Mouse (Mus musculus): ENCODE measurements around the gene Tmem132c.
A peak's percentile ranks its signal among the peaks of the same experiment; 100 is the strongest.

Gene Tmem132c

GRCm38 (mm10) chr5:127484813-127485486, 243.3 kb downstream of the Tmem132c start:
- DNase-seq (ENCODE audit: low spot score in 2 of 2): no peak

- no peak for DNase-seq (ENCODE audit: low spot score in 2 of 2)
Observed at GRCm38 (mm10) chr5:127487190-127487589, 245.6 kb downstream of the Tmem132c start.

GRCm38 (mm10) chr5:127488666-127489065, 247.1 kb downstream of the Tmem132c start:
- DNase-seq (ENCODE audit: low spot score in 2 of 2): no peak

- no peak for DNase-seq (ENCODE audit: low spot score in 2 of 2)
Observed at GRCm38 (mm10) chr5:127491724-127492123, 250.1 kb downstream of the Tmem132c start.

GRCm38 (mm10) chr5:127496895-127497294, 255.3 kb downstream of the Tmem132c start:
- no peak for DNase-seq (ENCODE audit: low spot score in 2 of 2)

- no peak for DNase-seq (ENCODE audit: low spot score in 2 of 2)
Observed at GRCm38 (mm10) chr5:127499151-127499827, 257.7 kb downstream of the Tmem132c start.

GRCm38 (mm10) chr5:127502838-127503237, 261.2 kb downstream of the Tmem132c start:
- DNase-seq (ENCODE audit: low spot score in 2 of 2): no peak

GRCm38 (mm10) chr5:127505697-127506096, 264.1 kb downstream of the Tmem132c start:
- DNase-seq (ENCODE audit: low spot score in 2 of 2): no peak

- DNase-seq (ENCODE audit: low spot score in 2 of 2): peak in 1 of 2 experiments; percentile 9
Observed at GRCm38 (mm10) chr5:127511653-127512052, 270.0 kb downstream of the Tmem132c start.

GRCm38 (mm10) chr5:127515960-127516359, 274.4 kb downstream of the Tmem132c start:
- no peak for DNase-seq (ENCODE audit: low spot score in 2 of 2)

GRCm38 (mm10) chr5:127522744-127523476, 281.3 kb downstream of the Tmem132c start:
- no peak for DNase-seq (ENCODE audit: low spot score in 2 of 2)

- DNase-seq (ENCODE audit: low spot score in 2 of 2): no peak
Observed at GRCm38 (mm10) chr5:127527344-127527974, 285.9 kb downstream of the Tmem132c start.

- no peak for DNase-seq (ENCODE audit: low spot score in 2 of 2)
Observed at GRCm38 (mm10) chr5:127537508-127537907, 295.9 kb downstream of the Tmem132c start.

- no peak for DNase-seq (ENCODE audit: low spot score in 2 of 2)
Observed at GRCm38 (mm10) chr5:127546585-127546991, 305.0 kb downstream of the Tmem132c start.

- DNase-seq (ENCODE audit: low spot score in 2 of 2): no peak
Observed at GRCm38 (mm10) chr5:127548136-127548535, 306.5 kb downstream of the Tmem132c start.

GRCm38 (mm10) chr5:127561086-127561485, 319.5 kb downstream of the Tmem132c start:
- no peak for DNase-seq (ENCODE audit: low spot score in 2 of 2)

- no peak for DNase-seq (ENCODE audit: low spot score in 2 of 2)
Observed at GRCm38 (mm10) chr5:127567165-127567741, 325.6 kb downstream of the Tmem132c start.

- no peak for DNase-seq (ENCODE audit: low spot score in 2 of 2)
Observed at GRCm38 (mm10) chr5:127577419-127577818, 335.8 kb downstream of the Tmem132c start.

- DNase-seq (ENCODE audit: low spot score in 2 of 2): no peak
Observed at GRCm38 (mm10) chr5:127583658-127584057, 342.1 kb downstream of the Tmem132c start.

GRCm38 (mm10) chr5:127587854-127588253, 346.2 kb downstream of the Tmem132c start:
- no peak for DNase-seq (ENCODE audit: low spot score in 2 of 2)

- no peak for DNase-seq (ENCODE audit: low spot score in 2 of 2)
Observed at GRCm38 (mm10) chr5:127592406-127592805, 350.8 kb downstream of the Tmem132c start.

GRCm38 (mm10) chr5:127592854-127593253, 351.2 kb downstream of the Tmem132c start:
- no peak for DNase-seq (ENCODE audit: low spot score in 2 of 2)
